Mouse (Mus musculus) brain, embryonic 14.5 days (tissue): ENCODE results near the gene Ulk1.

ENCODE experiments used
- CTCF ChIP-seq: fragments of 200-500 bp; IDR thresholded peaks from 2 replicates; pipeline ENCODE4 v1.5.1; 2012; ENCODE audit warnings: inconsistent platforms, mild to moderate bottlenecking, moderate library complexity, borderline replicate concordance; ENCODE audit not compliant: insufficient read depth, insufficient read length; ENCODE audit errors: extremely low read depth
- POLR2A ChIP-seq: fragments of 200-500 bp; IDR thresholded peaks from 2 replicates; pipeline ENCODE4 v1.6.1; 2012; ENCODE audit warnings: mild to moderate bottlenecking, inconsistent platforms, borderline replicate concordance; ENCODE audit not compliant: poor library complexity, insufficient read depth, insufficient read length, severe bottlenecking; ENCODE audit errors: extremely low read depth

DNA sequence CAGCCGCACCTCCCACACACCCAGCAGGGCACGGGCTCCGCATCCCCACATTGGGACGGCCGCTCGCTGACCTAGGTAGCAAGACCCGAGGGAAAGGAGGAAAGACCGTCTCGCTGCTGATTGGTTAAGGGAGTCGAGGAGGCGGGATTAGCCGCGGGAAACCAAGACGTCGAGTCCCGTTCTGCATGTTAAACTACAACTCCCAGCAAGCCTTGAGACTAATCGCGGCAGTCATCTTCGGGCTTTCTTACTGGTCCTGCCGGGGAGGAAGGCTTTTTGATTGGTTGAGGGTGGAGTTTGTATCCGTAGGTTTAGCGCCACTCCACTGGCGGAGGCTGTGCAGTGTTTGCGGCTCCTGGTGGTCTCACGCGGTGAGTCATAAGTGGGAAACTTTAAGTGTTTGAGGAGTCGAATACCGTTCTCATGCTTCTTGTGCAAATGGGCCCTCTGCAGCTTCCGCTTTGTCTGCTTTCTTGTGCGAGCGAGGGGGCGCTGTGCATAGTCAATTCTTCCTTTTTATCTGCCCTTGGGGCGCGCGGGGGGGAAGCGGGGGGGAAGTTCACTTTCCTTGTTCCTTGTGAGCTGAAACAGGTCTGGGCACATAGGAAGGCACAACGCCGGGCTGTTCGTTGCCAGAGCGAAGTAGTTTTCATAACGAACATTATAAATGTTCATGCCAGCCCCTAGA lies 29.9 kb upstream of the Ulk1 start, which contains the start of the genes Hscb and Chek2:
- TF ChIP-seq CTCF, result peak; percentile 46; the same call in 1 of the 2 replicates
- peak; percentile 25; the same call in 1 of the 2 replicates for TF ChIP-seq POLR2A
